8 mouse cellular contexts compared by ENCODE assay signal in genomic region chr9:52287246-52287651, GRCm38 (mm10).
DNase-seq lines count a peak whose midpoint lies in the region; ATAC-seq lines count a peak whose summit lies in the region.

No protein-coding gene starts in this region.

- peak; percentile 28; the same call in 1 of the 2 replicates for ATAC-seq in intestine, embryonic 15.5 days
- ATAC-seq in limb, embryonic 11.5 days (ENCODE audit: insufficient number of reproducible peaks, low FRiP score, low TSS enrichment, low read depth), result no peak
- no peak for ATAC-seq in midbrain, embryonic 11.5 days (ENCODE audit: low FRiP score)

- WGBS in intestine, embryonic 15.5 days, result 3% methylated on average over 10 of the region's 10 CpGs
- WGBS in limb, embryonic 11.5 days, result 7% methylated on average over 10 of the region's 10 CpGs
- WGBS in midbrain, embryonic 11.5 days, result 10% methylated on average over 10 of the region's 10 CpGs

- DNase-seq in urinary bladder, adult 18-20 months (ENCODE audit: low spot score in 2 of 2), result peak; percentile 10 to 34
- DNase-seq in urinary bladder, adult 2 months (ENCODE audit: low spot score), result no peak
- peak; percentile 39 to 63 for DNase-seq in cerebellum, postnatal 36 days
- DNase-seq in gastrocnemius, postnatal 14 days, result peak; percentile 23
- peak; percentile 81 for DNase-seq in limb, embryonic 11.5 days (ENCODE audit: low spot score)
- DNase-seq in midbrain, embryonic 11.5 days (ENCODE audit: low spot score, missing footprints), result peak; percentile 98
- peak; percentile 12 for DNase-seq in spleen, adult 12 weeks (ENCODE audit: low spot score)

- no peak overlapping the region for H3K27ac ChIP-seq in intestine, embryonic 15.5 days
- no peak overlapping the region for H3K27ac ChIP-seq in limb, embryonic 11.5 days (replicated peaks; ENCODE audit: low read depth, low read length)
- H3K27ac ChIP-seq in midbrain, embryonic 11.5 days (ENCODE audit: low read depth, low read length), result no peak overlapping the region

- intact Hi-C loops in gastrocnemius, postnatal 14 days (cut with DNase I; ENCODE audit: low total_unique reads), result loop anchor here (10.0 kb wide), 2 partner anchors 112 to 162 kb away; no protein-coding TSS in a partner anchor

- H3K27me3 ChIP-seq in intestine, embryonic 15.5 days (replicated peaks), result no peaks in the 10 kb centered on the region
- no peaks in the 10 kb centered on the region for H3K27me3 ChIP-seq in limb, embryonic 11.5 days (ENCODE audit: control insufficient read depth, insufficient read depth, low read length)
- H3K27me3 ChIP-seq in midbrain, embryonic 11.5 days (ENCODE audit: control insufficient read depth, insufficient read depth, low read length), result no peaks in the 10 kb centered on the region

- H3K9ac ChIP-seq in intestine, embryonic 15.5 days, result 0 out of 2 replicates have a peak overlapping the region, but pooled peaks have one; percentile 23
- no peak overlapping the region for H3K9ac ChIP-seq in limb, embryonic 11.5 days (ENCODE audit: low read length)
- peak overlapping the region; percentile 39 for H3K9ac ChIP-seq in midbrain, embryonic 11.5 days (ENCODE audit: low read length)

- no peaks in the 10 kb centered on the region for H3K9me3 ChIP-seq in intestine, embryonic 15.5 days
- H3K9me3 ChIP-seq in limb, embryonic 11.5 days (ENCODE audit: control insufficient read depth, low read length), result no peaks in the 10 kb centered on the region
- no peaks in the 10 kb centered on the region for H3K9me3 ChIP-seq in midbrain, embryonic 11.5 days (ENCODE audit: control insufficient read depth, low read length)

- peak overlapping the region; percentile 64 for H3K4me2 ChIP-seq in intestine, embryonic 15.5 days (replicated peaks)
- H3K4me2 ChIP-seq in limb, embryonic 11.5 days (ENCODE audit: low read depth, severe bottlenecking), result peak overlapping the region; percentile 45
- H3K4me2 ChIP-seq in midbrain, embryonic 11.5 days, result peak overlapping the region; percentile 44

- no peaks in the 10 kb centered on the region for H3K36me3 ChIP-seq in intestine, embryonic 15.5 days
- no peaks in the 10 kb centered on the region for H3K36me3 ChIP-seq in limb, embryonic 11.5 days (ENCODE audit: control insufficient read depth, insufficient read depth, low read length)
- H3K36me3 ChIP-seq in midbrain, embryonic 11.5 days (ENCODE audit: control insufficient read depth, insufficient read depth, low read length), result no peaks in the 10 kb centered on the region

- H3K4me1 ChIP-seq in intestine, embryonic 15.5 days (replicated peaks), result peaks cover 5% of the 10 kb centered on the region
- no peaks in the 10 kb centered on the region for H3K4me1 ChIP-seq in limb, embryonic 11.5 days (ENCODE audit: control insufficient read depth, insufficient read depth, low read length)
- H3K4me1 ChIP-seq in midbrain, embryonic 11.5 days (ENCODE audit: control insufficient read depth, insufficient read depth, low read length), result peaks cover 7% of the 10 kb centered on the region

- H3K4me3 ChIP-seq in intestine, embryonic 15.5 days (replicated peaks), result peak overlapping the region; percentile 29
- peak overlapping the region; percentile 7; the same call in 1 of the 2 replicates for H3K4me3 ChIP-seq in limb, embryonic 11.5 days (ENCODE audit: low read depth, low read length)
- peak overlapping the region; percentile 16; the same call in 1 of the 2 replicates for H3K4me3 ChIP-seq in midbrain, embryonic 11.5 days (ENCODE audit: low read depth, low read length)
